Mouse (Mus musculus) ES-Bruce4 (cell line): Measurements from ENCODE around the gene 9030612E09Rik. TPM values are rescaled to one million over a fixed set of nuclear protein-coding genes. Genes with fewer than 3 reads are reported as not detected.

Experiments used
- H3K27ac ChIP-seq: 2 replicates; pipeline ENCODE4 v1.5.1; 2012; ENCODE audit warnings: low read length, inconsistent platforms; ENCODE audit not compliant: insufficient read depth
- H3K27me3 ChIP-seq: 2 replicates; pipeline ENCODE4 v1.6.1; 2012; ENCODE audit warnings: mild to moderate bottlenecking, low read length, inconsistent platforms; ENCODE audit not compliant: control insufficient read depth, poor library complexity, insufficient read depth, severe bottlenecking
- H3K36me3 ChIP-seq: 2 replicates; pipeline ENCODE4 v1.6.1; 2012; ENCODE audit warnings: inconsistent platforms, mild to moderate bottlenecking, low read length, moderate library complexity; ENCODE audit not compliant: control insufficient read depth, poor library complexity, insufficient read depth, severe bottlenecking
- H3K4me1 ChIP-seq: one replicate; pipeline ENCODE4 v1.8.1; 2011; ENCODE audit warnings: low read length; ENCODE audit not compliant: control insufficient read depth, insufficient read depth
- H3K4me3 ChIP-seq: 2 replicates; pipeline ENCODE4 v1.5.1; 2011; ENCODE audit warnings: low read depth, mild to moderate bottlenecking, low read length
- H3K9ac ChIP-seq: 2 replicates; pipeline ENCODE4 v1.6.1; 2012; ENCODE audit warnings: low read depth, mild to moderate bottlenecking, inconsistent platforms; ENCODE audit not compliant: poor library complexity, severe bottlenecking
- H3K9me3 ChIP-seq: replicated peaks from 2 replicates; pipeline ENCODE4 v1.6.1; 2012; ENCODE audit warnings: mild to moderate bottlenecking, low read length, inconsistent platforms; ENCODE audit not compliant: control insufficient read depth, poor library complexity, insufficient read depth, severe bottlenecking
- CTCF ChIP-seq: IDR thresholded peaks from one replicate; pipeline ENCODE4 v1.8.1; 2011; ENCODE audit warnings: low read depth, low read length
- EP300 ChIP-seq: IDR thresholded peaks from 2 replicates; pipeline ENCODE4 v1.6.1; 2011; ENCODE audit warnings: low read depth, low read length; ENCODE audit not compliant: insufficient read depth
- POLR2A ChIP-seq: IDR thresholded peaks from one replicate; pipeline ENCODE4 v1.8.1; 2011; ENCODE audit warnings: low read length; ENCODE audit not compliant: insufficient read depth
- polyA plus RNA-seq: library from polyadenylated mRNA; stranded (reverse); fragments of >200 nt; gene quantifications from 2 replicates; pipeline ENCODE4 v1.2.4, GENCODE M21; 2011; ENCODE audit warnings: low read depth; ENCODE audit not compliant: missing spikeins, insufficient read depth, insufficient read length

9030612E09Rik gene
- polyA plus RNA-seq, 1 experiment = not detected

DNA sequence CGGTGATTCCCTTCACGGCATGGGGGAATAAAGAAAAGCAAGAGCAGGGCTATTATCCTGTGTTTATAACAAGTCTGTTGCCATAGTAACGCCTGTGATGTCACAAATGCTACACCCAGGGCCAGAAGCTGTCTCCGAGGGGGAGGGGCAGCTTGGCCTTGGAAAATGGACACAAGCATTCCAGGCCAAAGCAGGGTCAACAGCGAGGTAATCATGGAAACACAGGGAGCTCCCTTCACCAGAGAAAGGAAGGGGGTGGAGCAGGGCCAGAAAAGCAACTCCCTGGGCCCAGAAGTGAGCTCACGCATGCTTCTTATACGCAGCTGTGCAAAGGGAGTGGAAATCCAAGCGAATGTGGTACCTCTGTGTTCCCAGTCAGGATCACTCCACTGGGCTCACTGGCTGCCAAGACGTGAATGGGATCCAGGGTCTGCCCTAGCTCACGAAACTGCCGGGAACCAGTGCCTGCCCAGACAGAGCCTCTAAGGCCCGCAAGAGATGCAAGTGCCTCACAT is 19.4 kb upstream of the 9030612E09Rik start:
- Histone ChIP-seq H3K27ac (no peak overlapping the region), H3K27me3 (no peaks in the 10 kb centered on the region; the same call in 1 of the 2 replicates), H3K36me3 (no peaks in the 10 kb centered on the region), H3K9ac (no peak overlapping the region), H3K4me3 (no peak overlapping the region), H3K4me1 (no peaks in the 10 kb centered on the region), H3K9me3 (no peaks in the 10 kb centered on the region)
- TF ChIP-seq CTCF (no peak), EP300 (no peak), POLR2A (no peak)

DNA sequence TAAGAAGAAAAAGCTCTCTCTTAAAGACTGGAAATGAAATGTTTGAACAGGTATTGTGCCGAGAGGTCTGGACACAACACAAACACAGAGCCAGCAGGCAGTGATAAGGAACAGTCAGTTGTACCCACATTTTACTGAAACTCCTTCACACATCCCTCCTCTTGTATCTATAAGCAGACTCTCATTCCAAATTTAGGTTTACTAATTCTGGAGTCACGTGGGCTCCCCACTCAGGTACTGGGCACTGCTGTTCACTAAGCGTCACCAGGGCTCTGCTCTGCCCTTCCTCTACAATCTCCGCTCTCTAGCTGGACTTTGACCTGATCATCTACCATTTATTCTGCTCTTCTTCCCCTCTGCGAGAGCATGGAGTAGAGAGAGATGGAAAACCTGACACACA is 15.6 kb upstream of the 9030612E09Rik start:
- Histone ChIP-seq H3K4me1 (no peaks in the 10 kb centered on the region), H3K4me3 (no peak overlapping the region), H3K9me3 (0 out of 2 replicates have a peak, but pooled peaks cover 3% of the 10 kb centered on the region), H3K27ac (no peak overlapping the region), H3K27me3 (no peaks in the 10 kb centered on the region; the same call in 1 of the 2 replicates), H3K9ac (no peak overlapping the region), H3K36me3 (no peaks in the 10 kb centered on the region)
- TF ChIP-seq EP300 (no peak), CTCF (no peak), POLR2A (no peak)

DNA sequence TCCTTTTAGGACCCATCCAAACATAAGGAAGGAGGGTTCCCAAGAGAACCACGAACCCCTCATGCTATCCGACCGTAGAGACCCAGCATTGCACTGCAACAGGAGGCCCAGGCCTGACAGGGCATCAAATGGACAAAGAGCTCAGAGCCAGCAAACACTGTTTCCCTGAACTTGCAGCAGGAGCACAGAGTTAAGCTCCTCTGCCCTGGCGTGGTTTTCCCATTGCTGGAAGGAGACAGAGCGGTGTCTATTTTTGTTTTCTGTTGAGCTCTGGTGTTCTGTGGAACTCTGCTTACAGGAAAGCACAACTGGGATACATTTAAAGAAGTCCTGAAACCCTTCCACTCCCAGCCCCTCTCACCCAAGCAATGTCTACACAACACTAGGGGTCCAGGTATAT is 15.2 kb upstream of the 9030612E09Rik start:
- Histone ChIP-seq H3K4me3 (no peak overlapping the region), H3K4me1 (no peaks in the 10 kb centered on the region), H3K27me3 (no peaks in the 10 kb centered on the region; the same call in 1 of the 2 replicates), H3K9me3 (0 out of 2 replicates have a peak, but pooled peaks cover 3% of the 10 kb centered on the region), H3K36me3 (no peaks in the 10 kb centered on the region), H3K27ac (no peak overlapping the region), H3K9ac (no peak overlapping the region)
- TF ChIP-seq POLR2A = no peak
- no peak for TF ChIP-seq CTCF
- no peak for TF ChIP-seq EP300

DNA sequence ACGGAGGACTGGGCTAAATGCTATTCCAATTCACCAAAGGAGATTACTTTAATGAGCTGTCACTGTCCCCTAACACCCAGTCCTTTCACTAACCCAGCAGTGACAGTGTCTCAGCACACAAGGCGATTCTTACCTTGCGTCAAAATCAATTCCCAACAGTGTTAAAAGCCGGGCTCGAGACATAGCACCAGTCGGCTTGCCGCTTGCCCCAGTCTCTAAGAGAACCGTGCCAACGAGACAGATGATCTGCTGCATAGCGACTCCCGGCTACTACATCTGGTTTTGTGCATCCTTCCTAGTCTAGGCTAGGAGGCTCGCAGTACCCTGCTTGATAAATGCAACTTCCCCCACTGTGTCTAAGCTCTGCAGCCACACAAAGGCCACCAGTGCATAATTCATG is 12.2 kb upstream of the 9030612E09Rik start:
- Histone ChIP-seq H3K4me3 (no peak overlapping the region), H3K36me3 (no peaks in the 10 kb centered on the region), H3K4me1 (no peaks in the 10 kb centered on the region), H3K9ac (no peak overlapping the region), H3K27me3 (no peaks in the 10 kb centered on the region; the same call in 1 of the 2 replicates), H3K27ac (no peak overlapping the region), H3K9me3 (0 out of 2 replicates have a peak, but pooled peaks cover 3% of the 10 kb centered on the region)
- no peak for TF ChIP-seq POLR2A
- TF ChIP-seq EP300 = no peak
- TF ChIP-seq CTCF = no peak

DNA sequence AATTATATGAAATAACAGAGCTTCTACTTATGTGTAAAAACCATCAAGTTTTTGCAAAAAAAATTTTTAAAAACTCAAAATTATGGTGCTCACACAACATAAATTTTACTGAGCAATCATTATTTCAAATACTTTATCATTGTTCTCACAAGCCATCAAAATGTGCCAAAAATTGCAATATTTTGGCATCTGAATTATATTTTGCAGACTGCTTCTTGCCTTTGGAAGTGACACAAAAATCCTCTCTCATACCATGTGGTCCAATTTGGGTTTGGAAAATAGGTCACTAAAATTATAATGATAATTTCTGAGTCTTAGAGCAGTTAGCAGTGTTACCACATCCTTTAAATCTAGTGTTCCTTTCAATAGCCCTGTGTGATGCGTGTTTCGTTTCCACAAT is 10.1 kb upstream of the 9030612E09Rik start:
- H3K4me1 ChIP-seq = no peaks in the 10 kb centered on the region
- no peak overlapping the region for H3K27ac ChIP-seq
- no peaks in the 10 kb centered on the region for H3K27me3 ChIP-seq
- TF ChIP-seq CTCF (no peak), EP300 (no peak), POLR2A (no peak)
- no peak overlapping the region for H3K4me3 ChIP-seq
- 0 out of 2 replicates have a peak, but pooled peaks cover 3% of the 10 kb centered on the region for H3K9me3 ChIP-seq
- no peak overlapping the region for H3K9ac ChIP-seq
- no peaks in the 10 kb centered on the region for H3K36me3 ChIP-seq

- TF ChIP-seq POLR2A (no peak), CTCF (no peak), EP300 (no peak)
- Histone ChIP-seq H3K4me3 (no peak overlapping the region), H3K36me3 (no peaks in the 10 kb centered on the region), H3K27ac (no peak overlapping the region), H3K9me3 (0 out of 2 replicates have a peak, but pooled peaks cover 3% of the 10 kb centered on the region), H3K27me3 (0 out of 2 replicates have a peak, but pooled peaks cover 1% of the 10 kb centered on the region), H3K9ac (no peak overlapping the region), H3K4me1 (no peaks in the 10 kb centered on the region)
Measured at GRCm38 (mm10) chr10:43166146-43166545, 8.4 kb upstream of the 9030612E09Rik start.
